Mouse (Mus musculus) intestine, postnatal 0 days (tissue): ENCODE measurements around the gene Sipa1l1. TPM values are rescaled to one million over a fixed set of nuclear protein-coding genes. Genes with fewer than 3 reads are reported as not detected.

ENCODE experiments used
- ATAC-seq: fragments of 200-750 bp; cut with Nextera tagmentation; 2 replicates; pipeline ENCODE4 v1.8.0; 2017; ENCODE audit warnings: mild to moderate bottlenecking, moderate TSS enrichment, moderate library complexity
- H3K27ac ChIP-seq: fragments of 300-500 bp; sonication (generic); 2 replicates; pipeline ENCODE4 v1.5.1; 2014; ENCODE audit warnings: mild to moderate bottlenecking, low read depth, low read length, moderate library complexity
- H3K27me3 ChIP-seq: fragments of 300-500 bp; sonication (generic); replicated peaks from 2 replicates; pipeline ENCODE4 v1.6.1; 2014; ENCODE audit warnings: low read length, mixed read lengths; ENCODE audit not compliant: control insufficient read depth, insufficient read depth
- H3K36me3 ChIP-seq: fragments of 300-500 bp; sonication (generic); 2 replicates; pipeline ENCODE4 v1.6.1; 2014; ENCODE audit warnings: mild to moderate bottlenecking, moderate library complexity; ENCODE audit not compliant: control insufficient read depth, insufficient read depth
- H3K4me1 ChIP-seq: fragments of 300-500 bp; sonication (generic); replicated peaks from 2 replicates; pipeline ENCODE4 v1.6.1; 2014; ENCODE audit warnings: antibody characterized with exemption, low read length, mixed read lengths; ENCODE audit not compliant: control insufficient read depth, insufficient read depth
- H3K4me2 ChIP-seq: fragments of 300-500 bp; sonication (generic); replicated peaks from 2 replicates; pipeline ENCODE4 v1.6.1; 2014; ENCODE audit warnings: low read depth, mild to moderate bottlenecking, moderate library complexity
- H3K4me3 ChIP-seq: fragments of 300-500 bp; sonication (generic); 2 replicates; pipeline ENCODE4 v1.5.1; 2014; ENCODE audit warnings: low read depth, low read length
- H3K9ac ChIP-seq: fragments of 300-500 bp; sonication (generic); 2 replicates; pipeline ENCODE4 v1.6.1; 2014; ENCODE audit warnings: mild to moderate bottlenecking, low read depth, low read length
- H3K9me3 ChIP-seq: fragments of 300-500 bp; sonication (generic); 2 replicates; pipeline ENCODE4 v1.6.1; 2016; ENCODE audit warnings: mixed run types; ENCODE audit not compliant: control insufficient read depth
- CTCF ChIP-seq: sonication (generic); IDR thresholded peaks from 2 replicates; pipeline ENCODE4 v1.5.1; 2016; ENCODE audit warnings: low read depth, mild to moderate bottlenecking, control low read depth, antibody characterized with exemption, moderate library complexity
- WGBS: fragments of 180-500 bp; shearing (Covaris S2); extraction: QIAGEN DNeasy Blood & Tissue Kit; methylation state at CpG from one replicate; pipeline ENCODE4 v1.1.7; 2014; 5-methylcytosine and 5-hydroxymethylcytosine counted together
- polyA plus RNA-seq: library from polyadenylated mRNA; unstranded; fragments of >200 nt; fragmentation: Nextera tagmentation; extraction: Ambion mirVana; gene quantifications from 2 replicates; pipeline ENCODE4 v1.2.1, GENCODE M21; 2015

Gene Sipa1l1
- polyA plus RNA-seq, 1 experiment from 2014 or later: 10.2 TPM

DNA sequence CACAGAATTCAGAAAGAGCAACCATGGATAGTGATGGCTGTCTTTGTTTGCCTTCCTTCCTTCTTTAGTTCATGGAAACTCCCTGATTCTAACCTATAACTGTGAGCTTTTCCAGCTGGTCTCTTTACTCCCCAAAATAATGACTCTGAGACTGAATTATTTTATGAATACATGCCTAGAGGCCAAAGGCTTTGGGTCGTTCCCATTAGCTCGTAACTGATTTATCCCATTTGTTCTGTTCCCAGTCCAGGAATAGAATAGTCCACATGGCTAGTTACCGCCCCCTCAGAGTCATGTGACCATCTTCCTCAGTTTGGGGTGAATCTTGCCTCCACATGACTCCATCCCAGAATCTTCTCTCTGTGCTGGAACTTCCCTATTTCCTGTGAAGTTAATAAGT is 272.4 kb downstream of the Sipa1l1 start:
- no peak overlapping the region for H3K4me2 ChIP-seq
- 68% methylated on average over 3 of the region's 3 CpGs for WGBS
- no peak overlapping the region for H3K4me3 ChIP-seq
- no peaks in the 10 kb centered on the region for H3K27me3 ChIP-seq
- no peak for ATAC-seq
- no peaks in the 10 kb centered on the region for H3K4me1 ChIP-seq
- no peaks in the 10 kb centered on the region for H3K9me3 ChIP-seq
- H3K36me3 ChIP-seq: peaks cover 58% of the 10 kb centered on the region
- no peak overlapping the region for H3K9ac ChIP-seq
- H3K27ac ChIP-seq: no peak overlapping the region
- TF ChIP-seq CTCF: no peak

DNA sequence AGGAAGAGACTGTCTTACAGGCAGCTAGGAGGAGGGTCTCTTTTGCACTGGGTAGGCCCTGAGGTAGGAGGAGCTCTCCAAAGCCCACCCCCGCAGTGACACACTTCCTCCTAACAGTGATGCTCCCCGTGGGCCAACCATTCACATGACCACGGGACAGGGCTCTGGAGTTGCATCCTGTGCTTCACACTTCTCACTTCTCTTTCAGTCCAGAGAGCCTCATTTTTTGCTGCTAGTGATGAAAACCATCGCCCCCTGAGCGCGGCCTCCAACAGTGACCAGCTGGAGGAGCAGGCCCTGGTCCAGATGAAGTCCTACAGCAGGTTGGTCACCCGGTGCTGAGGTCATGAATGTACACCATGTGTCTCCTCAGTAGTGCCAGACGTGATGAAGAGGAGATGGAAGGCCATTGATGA is 277.5 kb downstream of the Sipa1l1 start:
- TF ChIP-seq CTCF: no peak
- Histone ChIP-seq H3K9me3 (no peaks in the 10 kb centered on the region), H3K27ac (no peak overlapping the region), H3K27me3 (no peaks in the 10 kb centered on the region), H3K9ac (no peak overlapping the region), H3K4me2 (no peak overlapping the region), H3K36me3 (peaks cover 37% of the 10 kb centered on the region), H3K4me3 (no peak overlapping the region), H3K4me1 (no peaks in the 10 kb centered on the region)
- WGBS: 89% methylated on average over 8 of the region's 8 CpGs
- ATAC-seq: no peak

DNA sequence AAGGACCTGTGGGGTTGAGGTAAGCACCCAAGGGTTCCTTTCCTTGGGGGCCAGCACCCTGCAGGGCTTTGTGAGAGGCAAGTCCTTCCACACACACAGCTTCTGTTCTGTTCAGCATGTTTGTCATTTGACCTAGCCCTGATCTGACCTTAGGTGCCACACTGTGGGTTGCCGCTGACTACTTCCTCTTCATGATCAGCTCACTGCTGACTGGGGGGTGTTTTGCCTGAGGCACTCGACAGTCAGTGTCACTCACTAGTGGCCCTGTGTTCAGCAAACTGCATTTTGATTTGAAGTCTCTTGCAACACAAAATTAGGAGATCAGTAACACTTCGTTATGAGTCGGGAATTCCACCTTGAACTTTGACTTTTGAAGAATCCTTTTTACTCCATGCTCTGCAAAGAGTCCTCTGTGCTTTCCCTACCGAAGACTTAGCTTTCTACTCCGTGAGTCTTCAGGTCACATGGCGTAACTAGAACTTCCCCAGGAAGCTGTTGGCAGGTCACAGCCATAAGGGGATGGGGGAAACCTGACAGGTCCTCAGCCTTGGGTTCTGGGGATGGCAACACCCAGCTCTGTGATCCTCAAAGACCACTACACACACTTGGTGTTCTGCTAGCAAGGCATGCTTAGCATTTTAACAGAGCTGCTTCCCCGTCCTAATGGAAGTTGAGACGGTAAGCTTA is 279.2 kb downstream of the Sipa1l1 start:
- H3K4me3 ChIP-seq: no peak overlapping the region

DNA sequence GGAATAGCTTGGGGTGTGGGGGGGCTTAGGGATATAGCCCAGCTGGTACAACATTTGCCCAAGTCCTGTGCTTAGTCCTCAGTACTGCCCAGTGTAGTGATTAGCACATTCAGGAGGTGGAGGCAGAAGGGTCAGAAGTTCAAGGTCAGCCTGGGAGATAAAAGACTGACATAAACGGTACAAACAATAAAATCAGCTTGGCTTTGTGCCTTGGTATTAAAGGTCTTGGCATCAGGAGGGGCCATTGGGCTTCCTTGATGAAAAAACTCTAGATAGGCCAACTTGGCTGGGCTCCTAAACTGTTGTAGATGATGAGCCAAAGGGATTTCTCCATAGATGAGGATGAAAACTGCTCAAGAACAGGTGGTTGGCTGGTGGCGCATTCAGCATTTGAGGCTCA is 283.3 kb downstream of the Sipa1l1 start:
- ATAC-seq: no peak
- TF ChIP-seq CTCF: no peak
- H3K4me1 ChIP-seq: no peaks in the 10 kb centered on the region
- no peak overlapping the region for H3K4me2 ChIP-seq
- no peaks in the 10 kb centered on the region for H3K27me3 ChIP-seq
- 69% methylated on average over 2 of the region's 2 CpGs for WGBS
- no peak overlapping the region for H3K4me3 ChIP-seq
- peaks cover 18% of the 10 kb centered on the region; the same call in 1 of the 2 replicates for H3K36me3 ChIP-seq
- no peak overlapping the region for H3K9ac ChIP-seq
- no peak overlapping the region for H3K27ac ChIP-seq
- H3K9me3 ChIP-seq: no peaks in the 10 kb centered on the region

More for the DNA sequence above, 279.2 kb downstream of the Sipa1l1 start:
- Histone ChIP-seq H3K4me1 (no peaks in the 10 kb centered on the region), H3K27me3 (no peaks in the 10 kb centered on the region), H3K9ac (no peak overlapping the region), H3K27ac (no peak overlapping the region), H3K36me3 (peaks cover 36% of the 10 kb centered on the region), H3K9me3 (no peaks in the 10 kb centered on the region), H3K4me2 (no peak overlapping the region)
- no peak for TF ChIP-seq CTCF
- 85% methylated on average over 9 of the region's 9 CpGs for WGBS
- no peak for ATAC-seq

DNA sequence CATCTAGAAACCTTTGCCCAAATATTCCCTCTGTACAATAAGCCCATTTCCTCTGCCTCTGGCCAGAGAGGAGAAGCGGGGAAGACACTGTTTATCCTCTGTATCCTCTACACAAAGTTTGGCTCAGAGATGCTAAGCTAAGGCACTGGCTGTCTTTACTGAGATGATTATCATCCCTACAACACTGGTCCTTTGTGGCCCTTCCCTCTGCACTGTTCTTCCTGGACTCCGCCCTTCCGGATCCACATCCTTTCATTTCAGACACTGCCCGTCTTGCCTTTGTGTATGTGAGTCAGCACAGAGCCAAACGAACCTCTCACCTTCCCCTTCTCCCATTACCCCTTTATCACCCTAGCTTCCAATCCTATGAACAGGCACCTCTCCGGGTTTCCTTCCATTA is 285.3 kb downstream of the Sipa1l1 start:
- Histone ChIP-seq H3K4me3 (no peak overlapping the region), H3K4me2 (no peak overlapping the region), H3K27ac (no peak overlapping the region), H3K4me1 (no peaks in the 10 kb centered on the region), H3K9ac (no peak overlapping the region), H3K27me3 (no peaks in the 10 kb centered on the region), H3K9me3 (no peaks in the 10 kb centered on the region), H3K36me3 (peaks cover 3% of the 10 kb centered on the region; the same call in 1 of the 2 replicates)
- ATAC-seq: peak; percentile 42; the same call in 1 of the 2 replicates
- no peak for TF ChIP-seq CTCF
- WGBS: 73% methylated on average over 6 of the region's 6 CpGs

DNA sequence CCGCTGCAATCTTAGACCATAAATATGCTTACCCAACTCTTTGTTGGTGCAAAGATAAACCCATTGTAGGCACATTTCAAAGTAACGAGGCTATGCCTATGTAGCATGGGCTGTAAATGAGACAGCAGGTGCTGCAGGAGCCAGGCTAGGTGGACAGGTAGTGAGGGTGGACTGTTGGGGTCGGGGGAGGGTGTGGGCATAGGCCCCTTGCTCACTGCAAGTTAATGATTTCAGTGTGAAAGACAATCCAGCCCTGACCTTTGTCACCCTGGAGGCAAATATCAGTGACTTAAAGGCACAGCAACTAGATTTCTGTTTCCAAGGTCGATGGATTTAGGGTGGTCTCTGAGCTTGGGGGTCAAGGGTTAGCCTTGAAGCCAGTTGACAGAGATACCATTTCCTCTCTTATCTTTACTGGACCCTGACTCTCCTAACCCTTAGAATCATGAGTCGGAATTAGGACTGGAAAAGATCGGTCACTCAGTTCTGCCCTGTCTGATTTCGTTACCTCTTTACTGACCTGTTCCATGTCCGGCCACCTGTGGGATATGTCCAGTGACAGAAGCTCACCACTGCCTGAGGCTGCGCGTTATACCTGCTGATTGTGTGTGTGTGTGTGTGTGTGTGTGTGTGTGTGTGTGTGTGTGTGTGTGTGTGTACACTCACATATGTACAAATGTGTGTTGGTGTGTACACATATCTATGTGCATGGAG is 286.7 kb downstream of the Sipa1l1 start:
- Histone ChIP-seq H3K27me3 (no peaks in the 10 kb centered on the region), H3K4me2 (peak overlapping the region; percentile 45), H3K4me3 (no peak overlapping the region), H3K9ac (no peak overlapping the region), H3K4me1 (no peaks in the 10 kb centered on the region), H3K36me3 (no peaks in the 10 kb centered on the region), H3K27ac (peak overlapping the region; percentile 21; the same call in 1 of the 2 replicates), H3K9me3 (no peaks in the 10 kb centered on the region)
- 37% methylated on average over 10 of the region's 10 CpGs for WGBS
- TF ChIP-seq CTCF: no peak
- peak; percentile 56; the same call in 1 of the 2 replicates for ATAC-seq
